Mouse (Mus musculus): ENCODE data around the gene Clic1.

DNA sequence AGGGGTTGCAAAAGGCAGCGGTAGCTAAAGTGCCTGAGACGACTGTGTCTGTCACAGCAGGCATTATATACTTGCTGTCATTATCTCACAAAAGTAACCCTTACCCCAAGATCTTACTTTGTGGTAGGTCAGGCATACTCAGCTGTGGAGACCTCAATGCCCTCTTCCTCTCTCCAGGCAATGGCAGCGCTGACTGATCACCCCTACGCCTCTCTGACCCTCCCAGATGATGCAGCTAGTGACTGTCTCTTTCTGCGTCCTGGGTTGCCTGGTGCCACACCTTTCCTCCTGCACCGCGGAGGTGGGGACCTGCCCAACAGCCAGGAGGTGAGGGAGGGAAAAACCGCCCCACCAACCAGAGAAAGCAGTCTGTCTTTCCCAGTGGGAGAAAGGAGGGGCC is 11.5 kb downstream of the Clic1 start:
- TF ChIP-seq CTCF (IDR thresholded peaks at IDR 0.05; ENCODE audit: borderline replicate concordance, insufficient read depth, low read length) (no peak), POLR2A (IDR thresholded peaks at IDR 0.05; ENCODE audit: low read depth, low read length) (no peak)
